Mouse (Mus musculus) heart, postnatal 14 days (tissue): ENCODE results near the gene Ptov1. TPM values are rescaled to one million over a fixed set of nuclear protein-coding genes. Genes with fewer than 3 reads are reported as not detected.

Experiments
- DNase-seq, 2 experiments: peaks; one replicate each; pipeline ENCODE4 v3.0.0; 2021 to 2022
- intact Hi-C: fragments of 180-260 bp; cut with DNase I; formaldehyde crosslinking; loops from one replicate; pipeline ENCODE4 v1.15.1; 2025
- microRNA-seq, 2 experiments: library from miRNA; unstranded; fragments of <30 nt; microRNA quantifications; one replicate each; pipeline ENCODE4 v1.2.0; 2021 to 2022
- total RNA-seq, 2 experiments: library from RNA; stranded (reverse); gene quantifications; 2 replicates each; pipeline ENCODE4 v1.2.3; 2021

Gene Ptov1
- total RNA-seq, 2 experiments from 2014 or later, result 149 to 160 TPM

- intact Hi-C loops, result loop anchor here (2.0 kb wide), 1 partner anchor 74 kb away; no protein-coding TSS in a partner anchor
- DNase-seq, result peak; percentile 66 to 75
Observed at GRCm38 (mm10) chr7:44818751-44819235, 50.8 kb downstream of the Ptov1 start.

- intact Hi-C loops, result loop anchor here (2.0 kb wide), 1 partner anchor 73 kb away; no protein-coding TSS in a partner anchor
- DNase-seq, result peak in 1 of 2 experiments; percentile 1
Observed at GRCm38 (mm10) chr7:44818164-44818563, 51.4 kb downstream of the Ptov1 start.

GRCm38 (mm10) chr7:44817441-44817840 is 52.1 kb downstream of the Ptov1 start:
- no peak for DNase-seq
- intact Hi-C loops, result loop anchor here (2.0 kb wide), 1 partner anchor 31 kb away; the partner anchor contains the start of genes Akt1s1 and Tbc1d17

GRCm38 (mm10) chr7:44816470-44817021 is 53.0 kb downstream of the Ptov1 start, which contains the start of gene Atf5:
Gene Atf5, minus strand, starts transcription at chr7:44816658.
- intact Hi-C loops, result loop anchor here (2.0 kb wide), 1 partner anchor 32 kb away; the partner anchor contains the start of genes Akt1s1 and Tbc1d17

GRCm38 (mm10) chr7:44815721-44816469 is 53.7 kb downstream of the Ptov1 start, which contains the start of the genes Nup62 and Il4i1:
Gene Nup62, plus strand, starts transcription at chr7:44816088.
Gene Il4i1, plus strand, starts transcription at chr7:44816387.
- DNase-seq, result peak; percentile 99
- intact Hi-C loops, result loop anchor here (2.0 kb wide), 1 partner anchor 33 kb away; the partner anchor contains the start of genes Akt1s1 and Tbc1d17

More at GRCm38 (mm10) chr7:44816470-44817021, 53.0 kb downstream of the Ptov1 start, which contains the start of gene Atf5:
- peak; percentile 78 to 82 for DNase-seq

- peak in 1 of 2 experiments; percentile 17 for DNase-seq
- intact Hi-C loops, result no loop called here
Observed at GRCm38 (mm10) chr7:44814952-44815553, 54.5 kb downstream of the Ptov1 start.

- peak in 1 of 2 experiments; percentile 1 for DNase-seq
- intact Hi-C loops, result no loop called here
Observed at GRCm38 (mm10) chr7:44814423-44814822, 55.2 kb downstream of the Ptov1 start.

- intact Hi-C loops, result no loop called here
- peak in 1 of 2 experiments; percentile 1 for DNase-seq
Observed at GRCm38 (mm10) chr7:44813985-44814384, 55.6 kb downstream of the Ptov1 start.

Small RNAs within 50 kb of the gene (microRNA-seq; reads per million reads assigned to microRNA genes)
- 0 reads per million in 2 experiments for gene Mir707

Other genes starting within 250 kb of the Ptov1 start
- gene Myh14, start 198.9 kb downstream of the Ptov1 start, total RNA-seq, result 10 to 100 TPM; 55.0 to 72.4 TPM
- not detected for gene Izumo2, start 161.0 kb downstream of the Ptov1 start, total RNA-seq
- 10 to 100 TPM; 25.4 to 28.1 TPM for gene Vrk3, start 121.4 kb downstream of the Ptov1 start, total RNA-seq
- gene Zfp473, start 118.7 kb downstream of the Ptov1 start, total RNA-seq, result under 1 TPM; 0.14 to 0.15 TPM
- 10 to 100 TPM; 31.6 to 33.3 TPM for gene Nup62, start 53.7 kb downstream of the Ptov1 start, total RNA-seq
- gene Il4i1, start 53.4 kb downstream of the Ptov1 start, total RNA-seq, result 1 to 10 TPM in 1 of 2 experiments, under 1 TPM in 1; 0.72 to 1.1 TPM
- 10 to 100 TPM; 52.4 to 57.4 TPM for gene Atf5, start 53.1 kb downstream of the Ptov1 start, total RNA-seq
- gene Akt1s1, start 20.8 kb downstream of the Ptov1 start, total RNA-seq, result 10 to 100 TPM; 61.1 to 63.3 TPM
- 10 to 100 TPM; 41.0 to 42.8 TPM for gene Tbc1d17, start 20.7 kb downstream of the Ptov1 start, total RNA-seq
- gene Pnkp, start 12.6 kb downstream of the Ptov1 start, total RNA-seq, result 10 to 100 TPM; 17.6 to 18.8 TPM
- gene Med25, start 22.9 kb upstream of the Ptov1 start, total RNA-seq, result 10 to 100 TPM; 60.3 to 68.6 TPM
- gene Fuz, start 26.3 kb upstream of the Ptov1 start, total RNA-seq, result 10 to 100 TPM in 1 of 2 experiments, 1 to 10 TPM in 1; 9.0 to 18.1 TPM
- gene Ap2a1, start 59.7 kb upstream of the Ptov1 start, total RNA-seq, result 10 to 100 TPM; 74.5 to 82.2 TPM
- gene Tsks, start 73.4 kb upstream of the Ptov1 start, total RNA-seq, result not detected
- gene Cpt1c, start 105.1 kb upstream of the Ptov1 start, total RNA-seq, result 1 to 10 TPM; 3.1 to 3.5 TPM
- 100 to 1,000 TPM; 119 to 128 TPM for gene Prmt1, start 116.8 kb upstream of the Ptov1 start, total RNA-seq
- 10 to 100 TPM; 36.5 to 40.2 TPM for gene Irf3, start 127.9 kb upstream of the Ptov1 start, total RNA-seq
- 10 to 100 TPM; 10.4 to 12.3 TPM for gene Bcl2l12, start 128.9 kb upstream of the Ptov1 start, total RNA-seq
- 10 to 100 TPM; 53.8 to 56.1 TPM for gene Scaf1, start 146.6 kb upstream of the Ptov1 start, total RNA-seq
- gene Rras, start 148.2 kb upstream of the Ptov1 start, total RNA-seq, result 10 to 100 TPM; 60.7 to 62.8 TPM
- gene Prr12, start 183.1 kb upstream of the Ptov1 start, total RNA-seq, result 10 to 100 TPM; 27.2 to 28.3 TPM
- 10 to 100 TPM; 27.7 to 33.7 TPM for gene Nosip, start 192.6 kb upstream of the Ptov1 start, total RNA-seq
- gene Prrg2, start 192.9 kb upstream of the Ptov1 start, total RNA-seq, result 10 to 100 TPM; 11.1 to 11.4 TPM
- 10 to 100 TPM; 46.0 to 53.7 TPM for gene Rcn3, start 222.4 kb upstream of the Ptov1 start, total RNA-seq
- 10 to 100 TPM; 72.0 to 76.7 TPM for gene Fcgrt, start 234.1 kb upstream of the Ptov1 start, total RNA-seq